Mouse (Mus musculus) heart, postnatal 0 days (tissue): ENCODE measurements around the gene Grb14. TPM values are rescaled to one million over a fixed set of nuclear protein-coding genes. Genes with fewer than 3 reads are reported as not detected.

Source experiments
- ATAC-seq: fragments of 200-750 bp; cut with Nextera tagmentation; 2 replicates; pipeline ENCODE4 v1.8.0; 2017; ENCODE audit warnings: low read depth, moderate number of reproducible peaks, moderate library complexity; ENCODE audit not compliant: insufficient read depth
- DNase-seq: peaks from one replicate; pipeline ENCODE4 v3.0.0-alpha.2; 2016; ENCODE audit warnings: low spot score
- H3K27ac ChIP-seq: fragments of 300-500 bp; sonication (generic); 2 replicates; pipeline ENCODE4 v1.5.1; 2014; ENCODE audit warnings: low read depth, mild to moderate bottlenecking
- H3K27me3 ChIP-seq: fragments of 300-500 bp; sonication (generic); 2 replicates; pipeline ENCODE4 v1.6.1; 2014; ENCODE audit warnings: low read length, mixed read lengths; ENCODE audit not compliant: control insufficient read depth, insufficient read depth
- H3K36me3 ChIP-seq: fragments of 300-500 bp; sonication (generic); replicated peaks from 2 replicates; pipeline ENCODE4 v1.6.1; 2014; ENCODE audit warnings: low read length, mixed read lengths; ENCODE audit not compliant: control insufficient read depth, insufficient read depth
- H3K4me1 ChIP-seq: fragments of 300-500 bp; sonication (generic); 2 replicates; pipeline ENCODE4 v1.6.1; 2014; ENCODE audit warnings: antibody characterized with exemption; ENCODE audit not compliant: control insufficient read depth, insufficient read depth
- H3K4me2 ChIP-seq: fragments of 300-500 bp; sonication (generic); 2 replicates; pipeline ENCODE4 v1.6.1; 2014; ENCODE audit warnings: low read depth, mild to moderate bottlenecking, low read length, moderate library complexity
- H3K4me3 ChIP-seq: fragments of 300-500 bp; sonication (generic); 2 replicates; pipeline ENCODE4 v1.5.1; 2014; ENCODE audit warnings: low read depth, low read length
- H3K9ac ChIP-seq: fragments of 300-500 bp; sonication (generic); replicated peaks from 2 replicates; pipeline ENCODE4 v1.6.1; 2014; ENCODE audit warnings: low read depth, low read length, mixed read lengths
- H3K9me3 ChIP-seq: fragments of 300-500 bp; sonication (generic); replicated peaks from 2 replicates; pipeline ENCODE4 v1.6.1; 2016; ENCODE audit warnings: low read length; ENCODE audit not compliant: control insufficient read depth
- CTCF ChIP-seq: IDR thresholded peaks from 2 replicates; pipeline ENCODE4 v1.5.1; 2016; ENCODE audit warnings: antibody characterized with exemption, control low read depth, low read depth
- EP300 ChIP-seq: IDR thresholded peaks from 2 replicates; pipeline ENCODE4 v1.6.1; 2016; ENCODE audit warnings: antibody characterized with exemption, low read depth
- WGBS: fragments of 180-500 bp; shearing (Covaris S2); extraction: QIAGEN DNeasy Blood & Tissue Kit; methylation state at CpG from one replicate; pipeline ENCODE4 v1.1.7; 2014; 5-methylcytosine and 5-hydroxymethylcytosine counted together
- polyA plus RNA-seq: library from polyadenylated mRNA; unstranded; fragments of >200 nt; fragmentation: Nextera tagmentation; extraction: Ambion mirVana; gene quantifications from 2 replicates; pipeline ENCODE4 v1.2.1, GENCODE M21; 2015
- total RNA-seq: library from RNA; depleted of rRNA; stranded (reverse); fragments of >200 nt; gene quantifications from 2 replicates; pipeline ENCODE4 v1.2.3, GENCODE M21; 2014; ENCODE audit warnings: low replicate concordance

The Grb14 gene
- total and polyA plus RNA-seq, 2 experiments from 2014 or later, result 102 to 166 TPM

DNA sequence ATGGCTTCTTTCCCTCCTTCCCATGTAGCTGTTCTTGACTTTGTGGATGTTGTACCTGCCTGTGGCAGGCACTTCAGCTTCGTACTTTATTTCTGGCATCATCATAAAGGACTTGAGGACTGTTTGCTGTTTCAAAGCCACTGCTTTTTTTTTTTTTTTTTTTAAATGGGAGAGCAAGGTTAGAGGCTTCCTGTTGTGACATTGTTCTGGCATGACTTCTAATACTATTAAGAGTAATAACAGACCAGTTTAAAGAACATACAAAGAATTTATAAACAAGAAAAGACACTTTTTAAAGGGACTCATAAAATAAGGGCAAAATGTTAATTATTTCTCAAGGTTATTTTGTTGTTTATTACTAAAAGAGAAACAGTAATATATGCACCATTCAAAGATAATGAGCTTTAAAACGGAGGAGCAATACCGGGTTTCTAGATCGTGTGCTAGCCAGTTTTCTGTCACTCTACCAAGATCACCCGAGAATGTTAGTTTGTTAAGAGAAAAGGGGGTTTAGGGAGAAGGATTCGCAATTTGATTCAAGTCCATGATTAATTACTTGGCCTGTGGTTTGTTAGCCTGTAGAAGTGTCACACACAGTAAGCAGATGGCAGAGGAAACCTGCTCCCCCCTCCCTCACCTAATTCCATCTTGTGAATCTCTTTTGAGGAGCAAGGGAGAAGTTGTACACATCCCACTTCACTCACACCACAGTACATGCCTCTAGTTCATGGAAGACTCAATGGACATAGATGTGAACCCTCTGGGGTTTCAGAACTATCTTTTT is 23.6 kb upstream of the Grb14 start:
- WGBS, result 66% methylated on average over 6 of the region's 6 CpGs
- Histone ChIP-seq H3K4me1 (peaks cover 6% of the 10 kb centered on the region; the same call in 1 of the 2 replicates), H3K27ac (no peak overlapping the region), H3K27me3 (no peaks in the 10 kb centered on the region), H3K9ac (no peak overlapping the region), H3K4me2 (no peak overlapping the region), H3K36me3 (no peaks in the 10 kb centered on the region), H3K9me3 (no peaks in the 10 kb centered on the region), H3K4me3 (no peak overlapping the region)
- DNase-seq, result no peak
- TF ChIP-seq CTCF (no peak), EP300 (no peak)
- no peak for ATAC-seq

DNA sequence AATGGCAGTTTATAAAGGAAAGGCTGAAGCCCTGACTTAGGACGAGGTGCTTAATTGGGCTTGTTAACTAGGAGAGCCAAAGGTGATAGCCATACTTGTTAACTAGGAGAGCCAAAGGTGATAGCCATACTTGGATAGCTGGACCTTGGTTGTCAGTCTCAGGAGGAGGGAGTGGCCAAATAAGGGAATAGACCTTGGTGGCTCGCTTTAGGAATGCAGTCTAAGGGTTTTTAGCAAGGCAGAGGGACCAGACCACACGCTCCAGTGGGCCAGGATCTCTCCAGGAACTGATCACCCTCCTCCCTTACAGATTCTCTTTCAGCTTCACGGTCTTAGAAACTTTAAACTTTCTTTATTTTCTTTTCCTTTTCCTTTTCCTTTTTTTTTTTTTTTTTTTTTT is 13.4 kb upstream of the Grb14 start:
- Histone ChIP-seq H3K9ac (no peak overlapping the region), H3K4me2 (peak overlapping the region; percentile 40), H3K9me3 (no peaks in the 10 kb centered on the region), H3K4me3 (no peak overlapping the region; the same call in 1 of the 2 replicates), H3K36me3 (no peaks in the 10 kb centered on the region), H3K27ac (peak overlapping the region; percentile 82), H3K4me1 (no peaks in the 10 kb centered on the region), H3K27me3 (no peaks in the 10 kb centered on the region)
- ATAC-seq, result peak; percentile 76
- peak; percentile 67 for DNase-seq
- WGBS, result 15% methylated on average over 4 of the region's 4 CpGs
- no peak for TF ChIP-seq EP300
- no peak for TF ChIP-seq CTCF

DNA sequence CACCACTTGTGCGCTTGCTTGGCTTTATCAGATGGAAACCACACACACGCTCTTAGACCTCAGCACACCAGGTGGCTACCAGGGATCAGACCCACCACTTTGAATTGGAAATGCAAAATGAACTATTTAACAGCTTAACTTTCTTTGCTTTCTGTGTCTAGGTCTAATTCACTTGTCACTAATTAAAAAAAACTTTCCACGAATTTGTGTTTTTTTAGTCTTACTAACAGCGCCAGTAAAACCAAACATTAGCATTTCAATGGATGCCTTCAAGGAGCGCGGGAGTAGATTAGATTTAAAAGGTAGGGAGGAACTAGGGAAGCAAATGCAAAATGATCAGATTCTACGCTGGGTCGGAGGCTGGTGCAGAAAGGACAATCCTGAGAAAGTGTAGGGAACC is 12.8 kb upstream of the Grb14 start:
- WGBS, result 43% methylated on average over 8 of the region's 8 CpGs
- peak overlapping the region; percentile 82 for H3K27ac ChIP-seq
- H3K4me2 ChIP-seq, result peak overlapping the region; percentile 40; the same call in 1 of the 2 replicates
- H3K4me3 ChIP-seq, result no peak overlapping the region
- no peak for TF ChIP-seq EP300
- no peak for TF ChIP-seq CTCF
- ATAC-seq, result no peak
- no peak overlapping the region for H3K9ac ChIP-seq
- H3K27me3 ChIP-seq, result no peaks in the 10 kb centered on the region
- no peak for DNase-seq
- H3K36me3 ChIP-seq, result no peaks in the 10 kb centered on the region
- H3K9me3 ChIP-seq, result no peaks in the 10 kb centered on the region
- no peaks in the 10 kb centered on the region for H3K4me1 ChIP-seq

DNA sequence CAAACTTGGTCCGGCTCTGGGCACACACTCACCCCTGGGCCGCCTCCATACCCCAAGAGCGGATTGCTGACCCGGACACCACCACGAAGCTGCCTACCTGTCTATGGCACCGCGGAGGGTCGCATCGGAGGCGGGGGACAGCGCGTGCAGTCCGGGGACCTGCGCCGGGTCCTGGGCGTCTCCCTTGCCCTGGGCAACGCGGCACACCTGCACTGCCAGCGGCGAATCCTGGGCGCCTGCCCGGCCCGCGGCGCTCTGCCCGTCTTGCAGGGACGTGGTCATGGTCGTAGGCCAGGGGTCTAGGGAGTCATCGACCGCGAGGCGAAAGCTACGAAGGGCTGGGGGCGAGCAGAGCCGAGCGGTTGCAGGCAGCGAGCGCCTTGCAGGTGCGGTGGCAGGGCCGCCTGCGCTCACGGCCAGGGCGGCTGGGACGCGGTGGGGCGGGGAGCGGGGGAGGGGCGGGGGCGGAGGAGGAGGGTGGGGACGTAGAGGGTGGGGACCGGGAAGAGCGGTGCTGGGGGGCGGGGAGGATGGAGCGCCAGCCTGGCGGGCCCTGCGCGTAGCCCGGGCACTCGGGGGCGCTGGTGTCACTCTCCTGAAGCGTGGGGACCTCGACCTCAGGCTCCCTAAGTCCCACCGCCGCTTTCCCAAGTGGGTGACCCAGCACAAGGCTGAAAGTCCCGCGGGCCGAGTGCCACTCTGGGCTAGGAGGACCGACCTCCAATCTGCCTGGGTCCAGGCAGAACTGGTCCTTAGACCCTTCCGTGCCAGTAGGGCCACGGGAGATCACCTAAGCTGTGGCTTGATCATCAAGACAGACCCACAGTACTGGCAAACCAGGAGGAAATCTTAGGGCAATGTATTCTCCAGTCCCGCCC is 2.2 kb downstream of the Grb14 start:
- Histone ChIP-seq H3K36me3 (no peaks in the 10 kb centered on the region), H3K4me3 (peak overlapping the region; percentile 66), H3K4me1 (peaks cover 4% of the 10 kb centered on the region; the same call in 1 of the 2 replicates), H3K4me2 (peak overlapping the region; percentile 70), H3K9me3 (no peaks in the 10 kb centered on the region), H3K27ac (peak overlapping the region; percentile 79), H3K27me3 (no peaks in the 10 kb centered on the region), H3K9ac (peak overlapping the region; percentile 61)
- ATAC-seq (peak; percentile 95), DNase-seq (peak; percentile 87)
- under 1% methylated on average over 50 of the region's 71 CpGs for WGBS
- TF ChIP-seq EP300, result peak; percentile 67
- TF ChIP-seq CTCF, result peak; percentile 48

DNA sequence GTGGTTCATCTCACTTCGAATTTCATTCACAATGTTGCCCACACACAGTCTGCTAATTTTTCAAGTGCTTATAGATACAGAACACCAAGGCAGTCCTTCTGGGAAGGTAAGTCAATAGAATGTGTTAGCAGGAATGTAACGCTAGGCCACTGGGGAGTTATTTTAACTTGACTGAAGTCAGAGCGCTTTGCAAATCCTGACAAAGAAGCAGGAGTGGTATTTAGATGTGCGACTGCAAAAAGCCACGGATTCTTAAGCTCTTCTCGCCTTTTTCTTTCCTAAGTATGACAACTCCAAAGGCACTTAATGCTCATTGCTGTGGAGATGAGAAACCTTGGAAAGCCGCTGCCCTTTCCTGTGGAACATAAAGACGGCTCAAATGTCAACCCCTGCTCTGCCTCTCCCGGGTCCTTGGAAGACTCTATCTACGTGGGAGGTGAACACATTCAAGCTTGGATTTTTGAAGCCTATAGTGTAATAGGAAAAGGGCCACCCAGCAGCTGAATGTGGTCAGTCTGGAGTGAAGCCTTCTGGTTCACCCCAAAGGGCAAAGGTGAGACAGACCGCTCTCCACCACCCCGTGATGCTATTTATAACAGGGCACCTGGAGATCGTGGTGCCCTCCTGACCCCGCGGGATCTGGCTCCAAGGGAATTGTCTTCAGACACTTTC is 3.0 kb downstream of the Grb14 start:
- ATAC-seq, result no peak
- Histone ChIP-seq H3K4me1 (peaks cover 4% of the 10 kb centered on the region; the same call in 1 of the 2 replicates), H3K27ac (peak overlapping the region; percentile 74), H3K4me3 (peak overlapping the region; percentile 66), H3K27me3 (no peaks in the 10 kb centered on the region), H3K4me2 (peak overlapping the region; percentile 70), H3K9me3 (no peaks in the 10 kb centered on the region), H3K36me3 (no peaks in the 10 kb centered on the region), H3K9ac (peak overlapping the region; percentile 61)
- TF ChIP-seq CTCF (no peak), EP300 (no peak)
- no peak for DNase-seq
- WGBS, result 6% methylated on average over 15 of the region's 15 CpGs
